ENCODE assay signal across 23 mouse cellular contexts in genomic region chr8:90166639-90167038, GRCm38 (mm10).
"Had no signal": no experiment of that assay in that cellular context is flagged by ENCODE, and none has a peak within 500 bp of the region (broad histone marks: within the 10 kb centered on the region; RNA-seq: fewer than 3 reads in every experiment).

No protein-coding gene starts in this region.

- H3K9ac ChIP-seq: forebrain, embryonic 15.5 days; forebrain, postnatal 0 days; hindbrain, embryonic 13.5 days; hindbrain, embryonic 15.5 days; kidney, embryonic 15.5 days; limb, embryonic 13.5 days; limb, embryonic 15.5 days; liver, embryonic 12.5 days; liver, embryonic 14.5 days had no signal

- H3K4me2 ChIP-seq: forebrain, embryonic 15.5 days; hindbrain, embryonic 13.5 days; hindbrain, embryonic 15.5 days; kidney, embryonic 15.5 days; limb, embryonic 13.5 days; limb, embryonic 15.5 days; liver, embryonic 12.5 days had no signal

- H3K27ac ChIP-seq: forebrain, embryonic 15.5 days; hindbrain, embryonic 13.5 days; hindbrain, embryonic 15.5 days; hindbrain, postnatal 0 days; kidney, embryonic 15.5 days; kidney, postnatal 0 days; limb, embryonic 13.5 days; limb, embryonic 15.5 days; liver, embryonic 12.5 days; liver, embryonic 14.5 days had no signal

- H3K36me3 ChIP-seq: forebrain, embryonic 15.5 days; hindbrain, embryonic 13.5 days; hindbrain, embryonic 15.5 days; kidney, embryonic 15.5 days; limb, embryonic 13.5 days; limb, embryonic 15.5 days; liver, embryonic 12.5 days had no signal

- ATAC-seq: forebrain, embryonic 15.5 days; forebrain, postnatal 0 days; hindbrain, postnatal 0 days; intestine, embryonic 16.5 days; liver, embryonic 12.5 days had no signal

- H3K9me3 ChIP-seq: forebrain, embryonic 15.5 days; hindbrain, embryonic 13.5 days; hindbrain, embryonic 15.5 days; kidney, embryonic 15.5 days; limb, embryonic 13.5 days; limb, embryonic 15.5 days; liver, embryonic 12.5 days had no signal

- DNase-seq: forebrain, postnatal 0 days; gastrocnemius, postnatal 14 days; gastrocnemius, postnatal 36 days; heart, adult 11 months; kidney, adult 11 months; kidney, adult 2 months; kidney, adult 9 months; kidney, postnatal 14 days; kidney, postnatal 36 days; layer of hippocampus, adult 9-11 months; layer of hippocampus, postnatal 36 days; left cerebral cortex, postnatal 4 days had no signal

- H3K4me1 ChIP-seq: hindbrain, embryonic 13.5 days; hindbrain, embryonic 15.5 days; kidney, embryonic 15.5 days; limb, embryonic 13.5 days; limb, embryonic 15.5 days; liver, embryonic 12.5 days had no signal

- H3K27me3 ChIP-seq: forebrain, embryonic 15.5 days; hindbrain, embryonic 13.5 days; hindbrain, embryonic 15.5 days; kidney, embryonic 15.5 days; limb, embryonic 13.5 days; limb, embryonic 15.5 days; liver, embryonic 12.5 days had no signal

- H3K4me3 ChIP-seq: forebrain, embryonic 15.5 days; hindbrain, embryonic 13.5 days; hindbrain, embryonic 15.5 days; kidney, embryonic 15.5 days; limb, embryonic 13.5 days; limb, embryonic 15.5 days; liver, embryonic 12.5 days had no signal
